ENCODE assay signal across 9 mouse cellular contexts in genomic region chr5:123626631-123627030, GRCm38 (mm10). TPM values are rescaled to one million over a fixed set of nuclear protein-coding genes. Genes with fewer than 3 reads are reported as not detected.
A peak's percentile ranks its signal among the peaks of the same experiment; 100 is the strongest.
DNase-seq lines count a peak whose midpoint lies in the region; ATAC-seq and TF ChIP-seq lines count a peak whose summit lies in the region.
"Had no signal": no experiment of that assay in that cellular context is flagged by ENCODE, and none has a peak within 500 bp of the region (broad histone marks: within the 10 kb centered on the region; RNA-seq: fewer than 3 reads in every experiment).

No protein-coding gene starts in this region.

- TF ChIP-seq CTCF in kidney, adult 2 months (conservative IDR thresholded peaks at IDR 0.05; ENCODE audit: insufficient read depth, insufficient read length, low read depth, low read length): peak; percentile 60
- TF ChIP-seq CTCF in G1E (IDR thresholded peaks at IDR 0.05; ENCODE audit: low read depth, low read length): no peak

- peak; percentile 80 for DNase-seq in kidney, adult 2 months
- DNase-seq in G1E (ENCODE audit: low spot score): peak; percentile 45
- peak; percentile 71 for DNase-seq in cerebellum, adult 8-10 months
- peak; percentile 10 for DNase-seq in gonadal fat pad, adult 2 months (ENCODE audit: low read depth)
- DNase-seq in left cerebral cortex, adult 18-20 months (ENCODE audit: low spot score in 2 of 2): peak; percentile 47 to 64
- peak; percentile 88 for DNase-seq in naive thymus-derived CD4-positive, alpha-beta T cell, adult 2 months (ENCODE audit: low read depth)
- peak; percentile 79 for DNase-seq in thymus, postnatal 14 days

- no peaks in the 10 kb centered on the region for H3K9me3 ChIP-seq in kidney, embryonic 16.5 days (ENCODE audit: low read length)
- H3K9me3 ChIP-seq in G1E (replicated peaks): no peaks in the 10 kb centered on the region
- H3K9me3 ChIP-seq: embryonic facial prominence, embryonic 13.5 days had no signal

- ATAC-seq in kidney, embryonic 16.5 days (ENCODE audit: low FRiP score, low TSS enrichment): no peak
- no peak for ATAC-seq in G1E (ENCODE audit: extremely low read depth, insufficient number of reproducible peaks, low FRiP score, poor library complexity, severe bottlenecking)

- H3K27me3 ChIP-seq in kidney, adult 2 months (replicated peaks; ENCODE audit: control insufficient read depth, insufficient read depth, low read length): no peaks in the 10 kb centered on the region
- H3K27me3 ChIP-seq in kidney, embryonic 16.5 days (ENCODE audit: insufficient read depth, low read length): no peaks in the 10 kb centered on the region
- H3K27me3 ChIP-seq in G1E (ENCODE audit: insufficient read depth, low read length): no peaks in the 10 kb centered on the region
- H3K27me3 ChIP-seq: embryonic facial prominence, embryonic 13.5 days had no signal

- H3K9ac ChIP-seq in kidney, embryonic 16.5 days (replicated peaks; ENCODE audit: low read length): no peak overlapping the region
- H3K9ac ChIP-seq: embryonic facial prominence, embryonic 13.5 days had no signal

- no peak overlapping the region for H3K4me2 ChIP-seq in kidney, embryonic 16.5 days (replicated peaks; ENCODE audit: low read depth, low read length)
- H3K4me2 ChIP-seq: embryonic facial prominence, embryonic 13.5 days had no signal

- H3K4me3 ChIP-seq in kidney, adult 2 months (ENCODE audit: insufficient read depth, low read depth, low read length): no peak overlapping the region
- H3K4me3 ChIP-seq in kidney, embryonic 16.5 days (ENCODE audit: low read length): no peak overlapping the region
- no peak overlapping the region for H3K4me3 ChIP-seq in G1E (ENCODE audit: low read depth, low read length)
- H3K4me3 ChIP-seq: embryonic facial prominence, embryonic 13.5 days had no signal

- no peaks in the 10 kb centered on the region for H3K4me1 ChIP-seq in kidney, adult 2 months (ENCODE audit: control insufficient read depth, insufficient read depth, low read length)
- no peaks in the 10 kb centered on the region for H3K4me1 ChIP-seq in kidney, embryonic 16.5 days (ENCODE audit: insufficient read depth, low read length)
- no peaks in the 10 kb centered on the region for H3K4me1 ChIP-seq in G1E (ENCODE audit: insufficient read depth, low read depth, low read length)
- H3K4me1 ChIP-seq: embryonic facial prominence, embryonic 13.5 days had no signal

- 9% methylated on average over 8 of the region's 8 CpGs for WGBS in kidney, adult 2 months
- 21% methylated on average over 8 of the region's 8 CpGs for WGBS in kidney, embryonic 16.5 days

- H3K36me3 ChIP-seq in kidney, adult 2 months (ENCODE audit: control insufficient read depth, insufficient read depth, low read length): no peaks in the 10 kb centered on the region; the same call in 1 of the 2 replicates
- peaks cover 17% of the 10 kb centered on the region for H3K36me3 ChIP-seq in kidney, embryonic 16.5 days (ENCODE audit: insufficient read depth, low read length)
- peaks cover 72% of the 10 kb centered on the region for H3K36me3 ChIP-seq in G1E (replicated peaks)

- no peak for TF ChIP-seq POLR2A in kidney, adult 2 months (IDR thresholded peaks at IDR 0.05; ENCODE audit: low read depth, low read length)

- no peak overlapping the region for H3K27ac ChIP-seq in kidney, adult 2 months (ENCODE audit: insufficient read depth, low read depth, low read length)
- H3K27ac ChIP-seq in kidney, embryonic 16.5 days (ENCODE audit: low read length): no peak overlapping the region
- H3K27ac ChIP-seq: embryonic facial prominence, embryonic 13.5 days had no signal

RNA-seq across cellular contexts. Expression of gene Vps33a, which starts 53.8 kb away (rescaled TPM):
- 22.6 and 24.1 TPM in 2 replicates for polyA plus RNA-seq in kidney, adult 2 months (2012; rRNA removed)
- polyA plus RNA-seq in kidney, embryonic 16.5 days (2015; fragmentation: Nextera tagmentation; extraction: Ambion mirVana): 30.2 and 33.1 TPM in 2 replicates
- 28.1 and 31.4 TPM in 2 replicates for total RNA-seq in G1E (2014; fragmentation: Nextera tagmentation)
- 36.3 and 37.9 TPM in 2 replicates for total RNA-seq in G1E (2017)
- 9.4 and 11.5 TPM in 2 replicates for polyA plus RNA-seq in G1E (2012)
- 20.7 and 22.1 TPM in 2 replicates for polyA plus RNA-seq in gonadal fat pad, adult 2 months (2012; rRNA removed)
- total RNA-seq in left cerebral cortex, adult 18-20 months (2021): 100 to 1,000 TPM in 1 of 2 experiments, 10 to 100 TPM in 1; 99.5 to 101 TPM

RNA-seq across cellular contexts. Expression of gene Clip1, which starts 57.8 kb away (rescaled TPM):
- polyA plus RNA-seq in kidney, adult 2 months (2012; rRNA removed): 19.0 and 24.4 TPM in 2 replicates
- 30.1 and 30.5 TPM in 2 replicates for polyA plus RNA-seq in kidney, embryonic 16.5 days (2015; fragmentation: Nextera tagmentation; extraction: Ambion mirVana)
- total RNA-seq in G1E (2014; fragmentation: Nextera tagmentation): 59.1 and 75.4 TPM in 2 replicates
- 47.8 and 49.1 TPM in 2 replicates for total RNA-seq in G1E (2017)
- polyA plus RNA-seq in G1E (2012): 12.0 and 12.9 TPM in 2 replicates
- polyA plus RNA-seq in gonadal fat pad, adult 2 months (2012; rRNA removed): 20.2 and 23.4 TPM in 2 replicates
- total RNA-seq in left cerebral cortex, adult 18-20 months (2021): 100 to 1,000 TPM; 132 to 133 TPM

Comparison
In these comparisons a context has a peak if more than half of its experiments do, and no peak if none do; other contexts are left out.
1. DNase-seq: peak in every context shown above with its lines; median percentile 88 in naive thymus-derived CD4-positive, alpha-beta T cell, adult 2 months; 80 in kidney, adult 2 months; 79 in thymus, postnatal 14 days; 71 in cerebellum, adult 8-10 months; 56 in left cerebral cortex, adult 18-20 months; 45 in G1E; 10 in gonadal fat pad, adult 2 months.